Mouse (Mus musculus): ENCODE measurements at regions not wholly inside any gene's neighbourhood (a gene's known extent, or its start where the extent isn't known, plus 50 kb on each side); places are given as distances from the start of the nearest gene placed in this dataset.
A peak's percentile ranks its signal among the peaks of the same experiment; 100 is the strongest.

- DNase-seq = no peak
Measured at GRCm38 (mm10) chr4:83915871-83916270, 390.5 kb downstream of the Ccdc171 start.

- no peak for DNase-seq
Measured at GRCm38 (mm10) chr4:83917009-83917408, 391.7 kb downstream of the Ccdc171 start.

DNA sequence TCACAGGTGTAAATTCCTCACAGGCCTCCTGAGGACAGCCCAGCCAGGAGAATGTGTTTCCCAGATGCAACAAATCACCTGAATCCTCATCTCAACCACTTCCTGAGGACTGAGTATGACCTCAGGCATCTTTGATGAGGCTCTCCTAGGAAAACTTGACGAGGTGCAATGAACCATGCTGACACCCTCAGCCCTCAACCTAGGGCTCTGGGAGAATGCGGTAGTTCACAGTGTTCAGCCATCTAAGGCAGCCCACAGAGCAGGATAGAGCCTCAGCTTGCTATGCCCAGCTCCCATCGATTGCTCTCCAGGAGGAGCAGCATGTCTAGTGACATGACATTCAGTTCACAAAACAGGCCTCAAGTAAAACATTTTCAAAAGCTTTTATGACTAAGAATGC, 392.7 kb downstream of the Ccdc171 start:
- DNase-seq = no peak

- no peak for DNase-seq
Measured at GRCm38 (mm10) chr4:83919041-83919440, 393.7 kb downstream of the Ccdc171 start.

DNA sequence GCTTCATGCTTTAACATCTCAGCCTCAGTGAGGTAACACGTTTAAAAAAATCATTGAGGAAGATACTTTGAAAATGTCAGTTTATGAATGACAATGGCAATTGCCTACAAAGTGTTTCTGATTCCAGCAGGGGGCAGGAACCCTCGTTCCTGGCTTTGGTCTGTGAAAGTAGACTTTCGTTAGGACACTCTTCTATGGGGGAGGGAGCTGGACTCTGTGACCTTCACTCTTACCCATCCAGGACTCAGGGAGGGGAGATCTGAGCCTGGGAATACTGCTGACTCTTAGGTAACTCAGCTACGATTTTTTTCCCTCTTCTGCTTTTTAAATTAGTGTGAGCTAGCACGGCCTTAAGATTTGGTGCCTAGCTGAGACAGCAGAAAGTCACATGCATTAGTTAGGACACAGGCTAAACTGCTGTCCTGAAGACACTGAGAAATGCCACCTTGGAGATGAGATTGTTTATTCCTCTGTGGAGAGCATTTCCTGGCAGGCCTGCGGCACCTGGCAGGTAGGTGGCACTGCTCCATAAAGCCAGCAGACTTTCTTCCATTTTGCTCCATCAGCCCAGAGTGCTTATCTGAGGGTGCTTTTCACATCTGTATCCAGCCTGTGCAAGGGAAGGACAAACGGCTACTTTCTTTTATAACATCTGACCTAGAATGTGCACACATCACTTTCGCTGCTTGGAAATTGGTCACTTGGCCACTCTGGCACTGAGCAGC, 399.9 kb downstream of the Ccdc171 start:
- no peak for DNase-seq

DNA sequence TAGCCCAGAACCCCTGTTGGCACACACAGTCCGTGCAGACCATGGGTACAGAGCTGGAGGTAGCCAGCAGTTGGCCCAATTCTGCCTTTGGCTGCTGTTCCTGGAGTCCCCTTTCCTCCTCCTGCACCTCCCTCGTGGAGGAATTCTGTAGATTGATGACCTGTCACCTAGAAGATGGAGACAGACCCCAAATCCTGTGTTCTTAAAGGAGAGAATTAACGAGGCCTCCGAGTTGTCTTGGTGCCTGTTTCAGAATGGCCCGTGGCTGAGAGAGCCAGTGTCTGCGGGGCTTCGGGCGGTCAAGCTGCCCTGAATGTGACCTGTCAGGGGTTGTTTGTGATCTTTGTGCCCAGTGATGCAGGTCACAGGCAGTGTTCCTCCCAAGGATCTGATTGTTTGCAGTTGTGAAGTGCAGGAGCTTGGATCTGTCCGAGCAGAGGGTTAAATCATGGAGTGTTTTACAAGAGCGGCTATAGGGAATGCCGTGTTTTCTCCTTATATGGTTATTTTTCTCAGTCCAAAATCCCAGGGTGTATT, 400.9 kb downstream of the Ccdc171 start:
- no peak for DNase-seq

GRCm38 (mm10) chr4:83931897-83932654, 406.7 kb downstream of the Ccdc171 start:
- DNase-seq = no peak

DNA sequence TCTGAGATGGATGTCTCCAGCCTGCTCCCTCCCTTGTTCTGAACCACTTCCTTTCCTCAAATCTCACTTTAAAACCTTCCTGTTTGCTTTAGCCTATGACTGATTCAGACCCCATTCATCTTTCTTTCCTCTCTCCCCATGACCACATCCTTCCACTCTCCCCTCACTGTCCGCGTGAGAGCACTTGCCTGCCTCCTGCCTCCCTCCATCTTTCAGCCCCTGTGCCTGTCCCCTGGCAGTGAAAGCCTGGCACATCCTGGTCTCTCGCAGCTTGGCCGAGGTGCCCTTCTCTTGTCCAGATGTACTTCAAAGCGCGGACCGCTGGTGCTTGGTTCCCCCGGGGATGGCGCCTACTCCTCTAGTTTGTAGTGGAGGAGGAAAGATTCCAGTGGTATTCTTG, 416.3 kb downstream of the Ccdc171 start:
- DNase-seq = peak; percentile 18

DNA sequence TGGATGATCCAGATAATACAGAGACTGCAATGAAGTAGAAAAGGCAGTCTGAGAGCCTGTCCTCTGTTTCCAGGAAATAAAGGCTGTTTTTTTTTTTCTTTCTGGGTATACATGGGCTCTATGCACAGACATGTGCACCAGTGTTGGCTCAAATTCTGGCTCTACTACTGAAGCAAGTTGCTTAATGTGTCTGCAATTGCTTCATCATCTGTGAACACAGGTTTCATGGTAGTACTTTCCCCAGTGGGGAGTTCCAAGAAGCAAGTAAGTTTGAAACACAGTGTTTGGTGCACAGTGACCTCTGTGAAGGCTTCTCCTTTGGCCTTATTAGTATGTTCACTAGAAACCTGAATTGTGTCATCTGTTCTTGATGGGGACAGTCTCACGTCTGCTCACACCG, 424.3 kb downstream of the Ccdc171 start:
- DNase-seq = no peak

- DNase-seq = no peak
Measured at GRCm38 (mm10) chr4:83950809-83951409, 425.6 kb downstream of the Ccdc171 start.

DNA sequence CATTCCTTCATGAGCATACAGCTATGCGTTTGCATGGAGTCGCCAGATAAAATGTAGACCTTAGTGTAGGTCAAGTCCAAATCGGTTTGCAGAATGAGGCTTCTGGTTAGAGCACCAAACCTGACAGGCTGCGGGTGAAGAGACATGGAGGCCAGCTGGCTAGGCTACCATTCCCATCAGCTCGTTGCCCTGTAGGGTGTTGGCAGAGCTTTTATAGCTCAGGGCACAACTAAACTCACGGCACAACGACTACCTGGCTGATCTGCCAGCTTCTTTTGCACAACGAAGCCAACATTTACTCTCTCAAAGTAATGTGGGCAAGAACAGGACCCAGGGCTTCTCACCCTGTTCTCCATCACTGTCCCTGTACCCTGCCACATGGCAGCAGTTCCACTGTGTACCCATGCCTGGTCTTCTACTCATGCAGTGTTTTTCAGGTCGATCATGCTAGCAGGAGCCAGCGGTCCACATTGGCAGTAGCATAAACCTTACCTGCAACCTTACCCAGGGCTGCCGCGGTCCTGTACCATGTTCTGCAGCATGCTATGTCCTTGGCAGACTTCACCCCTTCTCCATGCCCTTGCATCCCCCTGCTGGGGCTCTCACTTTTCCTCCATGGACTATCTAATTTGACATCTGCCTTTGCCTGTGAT, 431.0 kb downstream of the Ccdc171 start:
- DNase-seq = no peak

- no peak for DNase-seq
Measured at GRCm38 (mm10) chr4:83957217-83957692, 431.9 kb downstream of the Ccdc171 start.

DNA sequence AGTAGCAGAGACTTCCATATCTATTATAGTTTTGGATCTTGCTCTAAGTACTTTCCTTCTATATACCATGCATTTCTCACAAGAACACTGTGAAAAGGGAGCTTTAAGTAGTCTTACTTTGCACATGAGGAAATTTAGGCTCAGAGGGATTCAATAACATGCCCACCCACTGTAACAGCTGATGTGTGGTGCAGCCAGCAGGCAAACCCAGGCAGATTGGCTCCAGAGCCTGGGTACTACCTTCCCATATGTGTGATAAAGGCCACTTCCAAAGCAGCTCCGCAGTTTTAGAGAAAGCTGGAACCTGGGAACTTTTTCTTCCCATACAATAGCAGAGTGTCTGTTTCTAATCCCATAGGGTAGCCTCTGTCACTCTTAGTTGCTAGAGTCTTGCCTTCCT, 441.6 kb downstream of the Ccdc171 start:
- DNase-seq = no peak

DNA sequence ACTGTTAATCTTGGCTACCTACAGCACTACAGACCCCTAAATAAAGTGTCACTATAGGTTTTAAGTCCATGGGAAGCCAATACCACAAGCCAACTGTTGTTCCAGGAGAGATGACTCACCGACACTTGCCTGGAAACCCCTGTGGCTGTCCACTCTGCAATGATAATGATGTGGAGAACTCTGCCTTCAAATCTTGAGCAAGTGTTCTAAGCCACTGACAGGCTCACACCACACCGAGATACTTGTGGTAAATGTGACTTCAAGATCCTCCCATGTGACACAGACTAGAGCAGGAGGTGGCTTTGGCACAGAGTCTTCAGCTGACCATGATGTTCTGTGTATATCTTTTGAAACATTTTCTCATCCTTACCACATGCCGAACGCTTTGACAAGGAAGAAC, 447.8 kb downstream of the Ccdc171 start:
- DNase-seq = no peak

GRCm38 (mm10) chr4:83974214-83975012, 449.1 kb downstream of the Ccdc171 start:
- DNase-seq = no peak

DNA sequence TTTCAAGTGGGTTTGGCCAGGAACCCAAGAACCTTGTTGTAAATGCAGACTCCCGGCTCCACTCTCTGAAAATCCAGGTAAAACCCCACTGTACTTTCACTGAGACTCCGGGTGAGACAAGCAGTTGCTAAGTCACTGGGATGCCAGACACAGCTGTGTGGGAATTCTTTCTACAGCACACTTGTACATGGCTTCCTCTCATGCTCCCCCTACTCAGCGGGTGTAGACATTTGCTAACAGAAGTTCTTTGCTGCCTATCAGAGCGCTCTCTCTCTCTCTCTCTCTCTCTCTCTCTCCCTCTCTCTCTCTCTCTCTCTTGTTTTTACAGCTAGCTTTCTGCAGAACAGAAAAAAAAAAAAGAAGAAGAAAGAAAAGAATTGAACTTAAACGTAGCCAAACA, 450.2 kb downstream of the Ccdc171 start:
- DNase-seq = no peak

DNA sequence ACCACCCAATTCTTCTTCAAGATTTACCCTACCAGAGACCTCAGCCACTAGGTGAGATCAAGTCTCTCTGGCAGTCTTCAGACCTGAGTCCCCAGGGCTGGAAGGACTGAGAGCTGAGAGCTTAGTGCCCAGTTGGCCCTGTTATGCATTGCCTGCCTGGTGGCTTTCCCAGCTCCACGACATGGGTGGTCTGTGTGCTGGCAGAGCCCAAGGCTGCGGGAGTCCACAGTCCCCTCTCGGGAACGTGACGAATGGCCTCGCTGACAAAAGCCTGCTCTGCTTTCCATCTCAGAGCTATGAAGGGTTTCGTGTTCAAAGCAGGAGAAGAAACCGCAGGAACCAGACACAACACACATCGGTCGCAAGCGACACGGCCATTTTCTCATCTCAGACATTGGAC, 450.7 kb downstream of the Ccdc171 start:
- DNase-seq = no peak

GRCm38 (mm10) chr4:83979088-83979487, 453.7 kb downstream of the Ccdc171 start:
- DNase-seq = no peak

DNA sequence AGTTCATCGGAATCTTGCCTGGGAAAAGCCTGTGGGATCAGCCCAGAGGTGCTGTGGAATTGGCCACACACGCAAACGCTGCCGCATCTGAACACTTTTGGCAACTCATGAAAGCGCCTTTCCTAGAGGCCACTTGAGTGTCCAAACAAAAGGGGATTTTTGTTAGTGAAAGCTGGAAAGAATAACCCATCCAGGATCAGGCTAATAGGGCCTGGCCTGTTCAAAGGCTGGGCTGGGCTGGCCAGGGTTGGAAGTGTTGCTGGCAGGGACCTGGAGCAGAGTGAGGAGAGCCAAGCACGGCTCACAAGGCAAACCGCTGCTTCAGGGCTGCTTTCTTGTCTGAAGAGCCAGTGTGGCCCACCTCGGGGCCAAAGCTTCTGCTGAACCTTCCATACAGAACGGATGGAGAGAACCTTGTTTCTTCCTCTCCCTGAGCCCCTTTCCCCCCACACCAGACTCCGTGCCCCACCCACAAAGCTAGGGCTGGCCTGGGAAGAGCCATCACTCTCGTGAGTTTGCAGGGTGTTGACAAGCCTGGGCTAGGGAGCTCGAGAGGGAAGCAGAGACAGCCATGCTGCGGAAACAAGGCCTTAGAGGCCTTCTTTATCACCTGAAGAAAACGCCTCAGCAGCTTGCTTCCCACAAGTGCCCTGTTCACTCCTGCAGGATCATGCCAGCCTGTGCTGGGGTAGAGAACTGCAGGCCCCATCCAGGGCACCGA, 459.5 kb downstream of the Ccdc171 start:
- DNase-seq = no peak

DNA sequence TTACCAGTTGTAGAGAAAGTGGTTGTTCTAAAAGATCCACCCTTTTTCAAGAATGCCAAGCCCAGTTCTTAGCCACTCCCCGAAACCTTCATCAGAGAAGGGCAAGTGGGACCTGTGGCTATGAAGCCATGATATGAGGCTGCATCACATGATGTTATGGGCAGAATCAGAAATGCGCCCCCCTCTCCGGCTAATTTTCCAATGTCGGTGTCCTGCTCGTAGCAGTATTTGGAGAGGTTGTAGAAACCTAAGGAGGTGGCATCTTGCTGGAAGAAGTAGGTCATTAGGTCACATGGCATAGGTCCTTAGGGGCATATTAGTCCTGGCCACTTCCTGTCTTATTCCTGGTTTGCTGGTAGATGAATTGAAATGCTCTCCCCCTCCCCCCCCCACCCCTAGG, 460.1 kb downstream of the Ccdc171 start:
- DNase-seq = no peak
